Mouse (Mus musculus) thymus, adult 2 months (tissue): ENCODE measurements around the gene Rock2. TPM values are rescaled to one million over a fixed set of nuclear protein-coding genes. Genes with fewer than 3 reads are reported as not detected.

Experiments
- DNase-seq: peaks from one replicate; pipeline ENCODE4 v3.0.0; 2021
- H3K27ac ChIP-seq: fragments of 200-500 bp; 2 replicates; pipeline ENCODE4 v1.5.1; 2012; ENCODE audit warnings: low read length, control low read depth; ENCODE audit not compliant: control insufficient read depth, insufficient read depth
- H3K27me3 ChIP-seq: fragments of 200-500 bp; 2 replicates; pipeline ENCODE4 v1.6.1; 2012; ENCODE audit warnings: mild to moderate bottlenecking, low read length, moderate library complexity, mixed read lengths; ENCODE audit not compliant: control insufficient read depth, insufficient read depth
- H3K36me3 ChIP-seq: fragments of 200-500 bp; 2 replicates; pipeline ENCODE4 v1.6.1; 2012; ENCODE audit warnings: mild to moderate bottlenecking, low read length, moderate library complexity; ENCODE audit not compliant: control insufficient read depth, insufficient read depth
- H3K4me1 ChIP-seq: fragments of 200-500 bp; replicated peaks from 2 replicates; pipeline ENCODE4 v1.6.1; 2012; ENCODE audit warnings: low read length; ENCODE audit not compliant: control insufficient read depth, insufficient read depth
- H3K4me3 ChIP-seq: fragments of 200-500 bp; 2 replicates; pipeline ENCODE4 v1.5.1; 2012; ENCODE audit warnings: mild to moderate bottlenecking, low read length, control low read depth, moderate library complexity; ENCODE audit not compliant: control insufficient read depth, insufficient read depth
- CTCF ChIP-seq: fragments of 200-500 bp; IDR thresholded peaks from 2 replicates; pipeline ENCODE4 v1.5.1; 2012; ENCODE audit warnings: mild to moderate bottlenecking, control low read depth, low read length, moderate library complexity, borderline replicate concordance; ENCODE audit not compliant: control insufficient read depth, poor library complexity, insufficient read depth; ENCODE audit errors: extremely low read depth
- POLR2A ChIP-seq: fragments of 200-500 bp; IDR thresholded peaks from 2 replicates; pipeline ENCODE4 v1.6.1; 2012; ENCODE audit warnings: mild to moderate bottlenecking, low read length, control low read depth, moderate library complexity; ENCODE audit not compliant: control insufficient read depth, poor library complexity, insufficient read depth; ENCODE audit errors: extremely low read depth
- WGBS: fragments of 180-500 bp; shearing (Covaris S2); methylation state at CpG from one replicate; pipeline ENCODE4 v1.1.7; 2018; 5-methylcytosine and 5-hydroxymethylcytosine counted together
- polyA plus RNA-seq: library from polyadenylated mRNA; depleted of rRNA; stranded (reverse); fragments of >200 nt; gene quantifications from 2 replicates; pipeline ENCODE4 v1.2.3, GENCODE M21; 2012

Gene Rock2
- polyA plus RNA-seq, 1 experiment, result 5.4 TPM

- H3K4me3 ChIP-seq, result no peak overlapping the region
- TF ChIP-seq CTCF (no peak), POLR2A (no peak)
- H3K4me1 ChIP-seq, result peaks cover 12% of the 10 kb centered on the region; the same call in 1 of the 2 replicates
- no peaks in the 10 kb centered on the region for H3K36me3 ChIP-seq
- no peak for DNase-seq
- no peak overlapping the region for H3K27ac ChIP-seq
- H3K27me3 ChIP-seq, result no peaks in the 10 kb centered on the region
- WGBS, result 61% methylated on average over 8 of the region's 8 CpGs
These were observed 24.2 kb upstream of the Rock2 start for GRCm38 (mm10) chr12:16870405-16871068.

- WGBS, result 97% methylated on average over 1 of the region's 1 CpGs
- Histone ChIP-seq H3K4me1 (peaks cover 12% of the 10 kb centered on the region; the same call in 1 of the 2 replicates), H3K36me3 (no peaks in the 10 kb centered on the region), H3K27me3 (no peaks in the 10 kb centered on the region), H3K27ac (no peak overlapping the region), H3K4me3 (no peak overlapping the region)
- no peak for TF ChIP-seq POLR2A
- no peak for TF ChIP-seq CTCF
- no peak for DNase-seq
These were observed 22.7 kb upstream of the Rock2 start for GRCm38 (mm10) chr12:16872006-16872405.

- no peak overlapping the region for H3K4me3 ChIP-seq
- H3K36me3 ChIP-seq, result no peaks in the 10 kb centered on the region
- H3K4me1 ChIP-seq, result peaks cover 12% of the 10 kb centered on the region; the same call in 1 of the 2 replicates
- DNase-seq, result no peak
- no peak for TF ChIP-seq POLR2A
- TF ChIP-seq CTCF, result no peak
- H3K27ac ChIP-seq, result no peak overlapping the region
- 79% methylated on average over 7 of the region's 7 CpGs for WGBS
- H3K27me3 ChIP-seq, result no peaks in the 10 kb centered on the region
These were observed 21.7 kb upstream of the Rock2 start for GRCm38 (mm10) chr12:16872926-16873464.

- no peak for DNase-seq
- H3K27me3 ChIP-seq, result no peaks in the 10 kb centered on the region
- 95% methylated on average over 7 of the region's 7 CpGs for WGBS
- peaks cover 12% of the 10 kb centered on the region; the same call in 1 of the 2 replicates for H3K4me1 ChIP-seq
- no peak for TF ChIP-seq CTCF
- no peak for TF ChIP-seq POLR2A
- H3K4me3 ChIP-seq, result no peak overlapping the region
- H3K36me3 ChIP-seq, result no peaks in the 10 kb centered on the region
- H3K27ac ChIP-seq, result no peak overlapping the region
These were observed 21.1 kb upstream of the Rock2 start for GRCm38 (mm10) chr12:16873549-16873948.

- TF ChIP-seq CTCF, result no peak
- no peak for TF ChIP-seq POLR2A
- peak; percentile 68 for DNase-seq
- Histone ChIP-seq H3K27ac (no peak overlapping the region), H3K27me3 (no peaks in the 10 kb centered on the region), H3K36me3 (no peaks in the 10 kb centered on the region), H3K4me1 (peaks cover 12% of the 10 kb centered on the region; the same call in 1 of the 2 replicates), H3K4me3 (no peak overlapping the region)
- 47% methylated on average over 2 of the region's 2 CpGs for WGBS
These were observed 20.6 kb upstream of the Rock2 start for GRCm38 (mm10) chr12:16874086-16874485.

GRCm38 (mm10) chr12:16875269-16875668 lies 19.4 kb upstream of the Rock2 start:
- 21% methylated on average over 4 of the region's 4 CpGs for WGBS
- Histone ChIP-seq H3K27me3 (no peaks in the 10 kb centered on the region), H3K36me3 (no peaks in the 10 kb centered on the region), H3K4me1 (peaks cover 12% of the 10 kb centered on the region; the same call in 1 of the 2 replicates), H3K27ac (no peak overlapping the region), H3K4me3 (no peak overlapping the region)
- TF ChIP-seq CTCF (no peak), POLR2A (no peak)
- DNase-seq, result no peak
